Mouse (Mus musculus): ENCODE data around the gene Zfp629. TPM values are rescaled to one million over a fixed set of nuclear protein-coding genes. Genes with fewer than 3 reads are reported as not detected.

Gene Zfp629
- total and polyA plus RNA-seq, 3 experiments, result 10.8 to 12.6 TPM; not detected in 1

DNA sequence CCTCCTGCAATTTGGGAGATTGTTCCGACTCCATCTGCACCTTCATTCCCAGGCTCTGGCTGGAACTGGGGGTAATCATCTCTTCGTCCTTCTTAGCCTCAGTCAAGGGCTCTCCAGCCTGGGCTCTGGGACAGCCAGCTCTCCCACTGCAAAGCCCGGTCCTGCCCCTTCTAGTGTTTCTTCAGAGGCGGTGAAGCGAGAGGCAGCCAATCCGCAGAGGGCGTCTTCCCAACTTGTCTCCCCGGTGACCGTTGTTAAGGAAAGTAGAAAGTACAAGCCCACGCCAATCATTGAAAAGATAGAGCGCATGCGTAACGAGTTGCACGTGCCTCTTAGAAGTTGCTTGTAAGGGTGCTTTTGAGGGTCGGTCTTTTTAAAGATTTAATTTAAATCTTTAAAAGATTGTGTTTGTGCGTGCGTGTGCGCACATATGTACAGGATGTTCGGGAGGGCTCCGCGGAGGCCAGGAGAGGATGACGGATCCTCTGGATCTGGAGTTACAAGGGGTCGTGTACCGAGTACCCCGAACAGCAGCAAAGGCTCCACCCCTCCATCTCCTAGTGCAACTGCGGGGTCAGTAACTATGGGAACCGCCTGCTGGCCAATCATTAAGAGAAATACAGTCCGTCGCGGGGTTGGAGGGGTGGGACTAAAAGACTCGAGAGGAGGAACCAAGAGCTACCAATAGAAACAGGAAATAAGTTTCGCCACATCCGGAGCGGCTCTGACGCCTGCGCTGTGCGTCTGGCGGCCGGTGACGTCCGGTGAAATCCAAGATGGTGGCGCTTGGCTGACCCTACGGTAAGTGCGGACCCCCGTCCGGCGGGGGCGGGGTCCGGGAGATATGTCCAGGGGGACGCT lies 27.4 kb downstream of the Zfp629 start, which contains the start of the genes Ccdc189 and Rnf40:
TSS of gene Ccdc189 (minus strand) at position 585 of the 861 bp plus-strand sequence.
TSS of gene Rnf40 (plus strand) at position 757 of the 861 bp plus-strand sequence.
- Histone ChIP-seq H3K4me1 (ENCODE audit: control insufficient read depth in 1 of 2, insufficient read depth in 2 of 2, low read length in 2 of 2) (peaks cover 6 to 33% of the 10 kb centered on the region in 2 experiments; a peak in 3 of 4 replicates), H3K27ac (ENCODE audit: control insufficient read depth, low read depth, low read length) (peak within 1 kb of the TSS; percentile 62), H3K36me3 (ENCODE audit: control insufficient read depth in 1 of 2, insufficient read depth in 2 of 2, low read length in 2 of 2) (peaks cover 1 to 30% of the 10 kb centered on the region in 2 experiments; a peak in 3 of 4 replicates)
- TF ChIP-seq POLR2AphosphoS2 (IDR thresholded peaks at IDR 0.05; ENCODE audit: low read length), result no peak; the same call in none of the 2 replicates
- peak; percentile 75 for TF ChIP-seq USF1 (IDR thresholded peaks at IDR 0.05; ENCODE audit: low read depth, low read length)
- TF ChIP-seq MXI1 (IDR thresholded peaks at IDR 0.05; ENCODE audit: low read depth, low read length), result peak; percentile 99
- peak; percentile 85 for TF ChIP-seq NRF1 (IDR thresholded peaks at IDR 0.05; ENCODE audit: insufficient read depth, low read depth, low read length, poor library complexity, severe bottlenecking)
- no peak for TF ChIP-seq MAFK (IDR thresholded peaks at IDR 0.05; ENCODE audit: borderline replicate concordance, low read depth, low read length)
- no peak for TF ChIP-seq ZC3H11A (IDR thresholded peaks at IDR 0.05; ENCODE audit: low read depth, low read length)
- no peak for TF ChIP-seq UBTF (IDR thresholded peaks at IDR 0.05; ENCODE audit: borderline replicate concordance, insufficient read depth, low read depth, low read length)
- peak; percentile 87 for TF ChIP-seq HCFC1 (IDR thresholded peaks at IDR 0.05; ENCODE audit: low read depth, low read length)
- TF ChIP-seq GABPA (IDR thresholded peaks at IDR 0.05; ENCODE audit: low read depth, low read length), result no peak
- TF ChIP-seq TAL1 (IDR thresholded peaks at IDR 0.05; ENCODE audit: low read length), result no peak
- TF ChIP-seq RAD21 (IDR thresholded peaks at IDR 0.05; ENCODE audit: low read depth, low read length), result no peak
- TF ChIP-seq JUND (IDR thresholded peaks at IDR 0.05; ENCODE audit: low read depth, low read length), result no peak
- TF ChIP-seq MYC (IDR thresholded peaks at IDR 0.05; ENCODE audit: low read depth, low read length), result peak; percentile 93
- TF ChIP-seq TBP (IDR thresholded peaks at IDR 0.05; ENCODE audit: low read depth, low read length), result peak; percentile 72; the same call in 1 of the 2 replicates
- TF ChIP-seq TCF12 (IDR thresholded peaks at IDR 0.05; ENCODE audit: low read depth, low read length), result 0 out of 2 replicates have a peak, but pooled peaks have one; percentile 21
- TF ChIP-seq BHLHE40 (IDR thresholded peaks at IDR 0.05; ENCODE audit: borderline replicate concordance, low read depth, low read length), result peak; percentile 99
- no peak for TF ChIP-seq SMC3 (IDR thresholded peaks at IDR 0.05; ENCODE audit: low read depth, low read length)
- no peak for TF ChIP-seq ZKSCAN1 (IDR thresholded peaks at IDR 0.05; ENCODE audit: low read depth, low read length)
- no peak for TF ChIP-seq MEF2A (IDR thresholded peaks at IDR 0.05; ENCODE audit: extremely low read depth, insufficient replicate concordance, low read depth, low read length, poor library complexity, severe bottlenecking)
- TF ChIP-seq CHD1 (IDR thresholded peaks at IDR 0.05; ENCODE audit: low read depth, low read length), result no peak
- peak; percentile 41 to 68 for TF ChIP-seq POLR2A (IDR thresholded peaks at IDR 0.05; ENCODE audit: control insufficient read depth in 1 of 2, insufficient read depth in 1 of 2, low read depth in 1 of 2, low read length in 2 of 2, poor library complexity in 1 of 2)
- TF ChIP-seq GATA1 (IDR thresholded peaks at IDR 0.05; ENCODE audit: low read depth, low read length), result no peak
- TF ChIP-seq POLR2AphosphoS5 (IDR thresholded peaks at IDR 0.05; ENCODE audit: borderline replicate concordance, low read depth, low read length), result no peak
- no peak for TF ChIP-seq RCOR1 (IDR thresholded peaks at IDR 0.05; ENCODE audit: low read depth, low read length)
- peak; percentile 99 for TF ChIP-seq MAX (IDR thresholded peaks at IDR 0.05; ENCODE audit: low read length)
- TF ChIP-seq CTCF (IDR thresholded peaks at IDR 0.05 in 2 of 3, conservative IDR thresholded peaks at IDR 0.05 in 1 of 3; ENCODE audit: control insufficient read depth in 1 of 3, insufficient read depth in 1 of 3, low read depth in 2 of 3, low read length in 3 of 3, poor library complexity in 1 of 3, severe bottlenecking in 1 of 3), result no peak
- no peak for TF ChIP-seq ZNF384 (IDR thresholded peaks at IDR 0.05; ENCODE audit: low read depth, low read length)
- peak; percentile 53; the same call in 1 of the 2 replicates for TF ChIP-seq ETS1 (IDR thresholded peaks at IDR 0.05; ENCODE audit: low read depth, low read length)
- TF ChIP-seq ELF1 (IDR thresholded peaks at IDR 0.05; ENCODE audit: low read depth, low read length), result peak; percentile 76
- TF ChIP-seq KAT2A (conservative IDR thresholded peaks at IDR 0.05; ENCODE audit: low read depth, low read length), result peak; percentile 30; the same call in 1 of the 2 replicates
- peak; percentile 99 for TF ChIP-seq SIN3A (IDR thresholded peaks at IDR 0.05; ENCODE audit: low read length)
- peak; percentile 60 for TF ChIP-seq NELFE (IDR thresholded peaks at IDR 0.05; ENCODE audit: low read depth, low read length)
- TF ChIP-seq ZMIZ1 (IDR thresholded peaks at IDR 0.05; ENCODE audit: low read depth, low read length), result 0 out of 2 replicates have a peak, but pooled peaks have one; percentile 49
- no peak for TF ChIP-seq USF2 (IDR thresholded peaks at IDR 0.05; ENCODE audit: borderline replicate concordance in 1 of 2, insufficient read depth in 1 of 2, low read depth in 1 of 2, low read length in 2 of 2)
- TF ChIP-seq EP300 (IDR thresholded peaks at IDR 0.05; ENCODE audit: low read depth in 1 of 2, low read length in 2 of 2), result no peak

More for the DNA sequence above, 27.4 kb downstream of the Zfp629 start, which contains the start of the genes Ccdc189 and Rnf40:
- no peaks in the 10 kb centered on the region for H3K27me3 ChIP-seq (ENCODE audit: control insufficient read depth in 1 of 2, insufficient read depth in 2 of 2, low read length in 2 of 2)
- H3K79me2 ChIP-seq (ENCODE audit: control insufficient read depth, insufficient read depth, low read length, poor library complexity), result peaks cover 12% of the 10 kb centered on the region
- peak; percentile 99 for DNase-seq (ENCODE audit: low read depth, low spot score)
- H3K4me3 ChIP-seq (ENCODE audit: control insufficient read depth in 1 of 2, insufficient read depth in 1 of 2, low read depth in 2 of 2, low read length in 2 of 2), result peak within 1 kb of the TSS; percentile 90 to 97
- H3K9ac ChIP-seq (ENCODE audit: control insufficient read depth, low read depth, low read length, poor library complexity, severe bottlenecking), result peak within 1 kb of the TSS; percentile 87
- H3K9me3 ChIP-seq (replicated peaks; ENCODE audit: insufficient read depth, low read length), result no peaks in the 10 kb centered on the region
